Mouse (Mus musculus): Measurements from ENCODE around the gene Kat8. TPM values are rescaled to one million over a fixed set of nuclear protein-coding genes. Genes with fewer than 3 reads are reported as not detected.

Kat8 gene
- polyA plus RNA-seq, 1 experiment, result 17.9 TPM

Other genes starting within 250 kb of the Kat8 start
- 15.7 and 17.4 TPM in 2 replicates for gene Bcl7c, start 203.6 kb upstream of the Kat8 start, polyA plus RNA-seq (2012; ENCODE audit: insufficient read depth, insufficient read length, missing spikeins)
- gene Ctf1, start 199.8 kb upstream of the Kat8 start, polyA plus RNA-seq (2012; ENCODE audit: insufficient read depth, insufficient read length, missing spikeins), result 7.3 and 10.5 TPM in 2 replicates
- gene Ctf2, start 180.3 kb upstream of the Kat8 start, polyA plus RNA-seq (2012; ENCODE audit: insufficient read depth, insufficient read length, missing spikeins), result not detected in 2 replicates
- 2.7 and 3.2 TPM in 2 replicates for gene Fbxl19, start 168.0 kb upstream of the Kat8 start, polyA plus RNA-seq (2012; ENCODE audit: insufficient read depth, insufficient read length, missing spikeins)
- 16.8 and 23.1 TPM in 2 replicates for gene Orai3, start 142.7 kb upstream of the Kat8 start, polyA plus RNA-seq (2012; ENCODE audit: insufficient read depth, insufficient read length, missing spikeins)
- gene Setd1a, start 135.8 kb upstream of the Kat8 start, polyA plus RNA-seq (2012; ENCODE audit: insufficient read depth, insufficient read length, missing spikeins), result 11.7 and 13.6 TPM in 2 replicates
- gene Gm49388, start 126.9 kb upstream of the Kat8 start, polyA plus RNA-seq (2012; ENCODE audit: insufficient read depth, insufficient read length, missing spikeins), result 0.54 TPM in 1 of 2 replicates, not detected in the other
- 39.6 and 47.1 TPM in 2 replicates for gene Hsd3b7, start 111.9 kb upstream of the Kat8 start, polyA plus RNA-seq (2012; ENCODE audit: insufficient read depth, insufficient read length, missing spikeins)
- gene Stx4a, start 88.2 kb upstream of the Kat8 start, polyA plus RNA-seq (2012; ENCODE audit: insufficient read depth, insufficient read length, missing spikeins), result 89.1 and 91.8 TPM in 2 replicates
- 4.8 and 8.4 TPM in 2 replicates for gene Stx1b, start 88.0 kb upstream of the Kat8 start, polyA plus RNA-seq (2012; ENCODE audit: insufficient read depth, insufficient read length, missing spikeins)
- gene Zfp646, start 36.3 kb upstream of the Kat8 start, polyA plus RNA-seq (2012; ENCODE audit: insufficient read depth, insufficient read length, missing spikeins), result 6.3 and 6.8 TPM in 2 replicates
- 1.4 TPM in 2 replicates for gene Zfp668, start 35.7 kb upstream of the Kat8 start, polyA plus RNA-seq (2012; ENCODE audit: insufficient read depth, insufficient read length, missing spikeins)
- gene Prss53, start 21.5 kb upstream of the Kat8 start, polyA plus RNA-seq (2012; ENCODE audit: insufficient read depth, insufficient read length, missing spikeins), result 0.67 and 1.1 TPM in 2 replicates
- not detected in 2 replicates for gene Gm21974, start 17.1 kb upstream of the Kat8 start, polyA plus RNA-seq (2012; ENCODE audit: insufficient read depth, insufficient read length, missing spikeins)
- gene Vkorc1, start 16.9 kb upstream of the Kat8 start, polyA plus RNA-seq (2012; ENCODE audit: insufficient read depth, insufficient read length, missing spikeins), result 72.3 and 86.0 TPM in 2 replicates
- 202 and 239 TPM in 2 replicates for gene Bckdk, start 8.4 kb upstream of the Kat8 start, polyA plus RNA-seq (2012; ENCODE audit: insufficient read depth, insufficient read length, missing spikeins)
- 0.79 TPM in 1 of 2 replicates, not detected in the other for gene Prss8, start 17.6 kb downstream of the Kat8 start, polyA plus RNA-seq (2012; ENCODE audit: insufficient read depth, insufficient read length, missing spikeins)
- 20.2 and 23.7 TPM in 2 replicates for gene Prss36, start 34.2 kb downstream of the Kat8 start, polyA plus RNA-seq (2012; ENCODE audit: insufficient read depth, insufficient read length, missing spikeins)
- gene Fus, start 54.9 kb downstream of the Kat8 start, polyA plus RNA-seq (2012; ENCODE audit: insufficient read depth, insufficient read length, missing spikeins), result 250 and 260 TPM in 2 replicates
- gene Pycard, start 81.4 kb downstream of the Kat8 start, polyA plus RNA-seq (2012; ENCODE audit: insufficient read depth, insufficient read length, missing spikeins), result 0.79 and 3.6 TPM in 2 replicates
- gene Trim72, start 91.4 kb downstream of the Kat8 start, polyA plus RNA-seq (2012; ENCODE audit: insufficient read depth, insufficient read length, missing spikeins), result 0.48 and 2.6 TPM in 2 replicates
- 4.6 and 6.0 TPM in 2 replicates for gene Itgam, start 150.1 kb downstream of the Kat8 start, polyA plus RNA-seq (2012; ENCODE audit: insufficient read depth, insufficient read length, missing spikeins)
- gene Gm49368, start 150.2 kb downstream of the Kat8 start, polyA plus RNA-seq (2012; ENCODE audit: insufficient read depth, insufficient read length, missing spikeins), result not detected in 2 replicates
- gene Itgax, start 217.0 kb downstream of the Kat8 start, polyA plus RNA-seq (2012; ENCODE audit: insufficient read depth, insufficient read length, missing spikeins), result 0.75 TPM in 1 of 2 replicates, not detected in the other
- gene Itgad, start 241.9 kb downstream of the Kat8 start, polyA plus RNA-seq (2012; ENCODE audit: insufficient read depth, insufficient read length, missing spikeins), result not detected in 2 replicates

Data from brown adipose tissue, adult 24 weeks (tissue).